Mouse (Mus musculus) stomach, postnatal 0 days (tissue): Measurements from ENCODE around the gene Palm.

Source experiments
- CTCF ChIP-seq: IDR thresholded peaks from 2 replicates; pipeline ENCODE4 v1.5.1; 2016; ENCODE audit warnings: antibody characterized with exemption, low read depth, mild to moderate bottlenecking, moderate library complexity
- EP300 ChIP-seq: optimal IDR thresholded peaks from 2 replicates; pipeline ENCODE3; 2016; ENCODE audit warnings: antibody characterized with exemption

DNA sequence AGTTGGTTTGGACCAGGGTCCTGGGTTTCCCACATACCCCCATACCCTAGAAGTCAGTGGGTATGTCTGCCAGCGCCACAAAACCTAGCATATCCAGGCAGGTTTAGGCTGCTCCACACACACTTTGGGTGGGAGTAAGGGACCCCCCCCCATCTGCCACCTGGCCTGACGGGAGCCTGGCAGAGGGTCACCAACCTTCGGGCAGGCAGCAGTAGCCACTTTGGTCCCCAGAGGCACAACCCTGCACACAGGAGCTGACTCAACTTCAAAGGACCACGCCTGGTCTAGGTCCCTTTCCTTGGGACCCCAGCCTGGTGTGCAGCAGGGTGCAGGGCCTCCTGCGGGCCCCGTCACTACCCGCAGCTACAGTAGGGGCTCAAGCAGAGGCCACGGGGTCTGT is 26.9 kb downstream of the Palm start:
- no peak for TF ChIP-seq CTCF
- TF ChIP-seq EP300, result no peak
